In the genomic region with DNA sequence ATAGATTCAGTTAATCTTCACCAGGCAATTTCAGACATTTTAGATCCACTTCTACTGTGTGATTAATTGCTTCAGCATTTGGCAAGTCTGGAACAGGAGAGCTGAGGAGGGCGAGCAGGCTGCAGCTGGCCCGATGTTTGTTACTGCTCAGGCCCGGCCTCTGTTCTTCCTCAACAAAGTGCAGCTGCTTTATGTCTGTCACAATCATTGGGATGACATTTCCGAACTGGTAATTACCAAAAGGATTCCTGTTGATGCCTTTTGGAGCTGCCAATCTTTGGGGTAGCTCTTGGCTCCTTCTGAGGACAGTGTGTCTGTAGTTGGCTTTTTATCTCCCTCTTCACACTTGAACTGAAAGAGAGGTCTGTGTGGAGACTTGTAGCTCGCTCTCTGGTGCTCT, we compare ENCODE assay signal across 9 mouse cellular contexts.
DNase-seq lines count a peak whose midpoint lies in the region; ATAC-seq lines count a peak whose summit lies in the region.
"Had no signal": no experiment of that assay in that cellular context is flagged by ENCODE, and none has a peak within 500 bp of the region (broad histone marks: within the 10 kb centered on the region; RNA-seq: fewer than 3 reads in every experiment).

No protein-coding gene starts in this region.

- H3K9ac ChIP-seq in forebrain, embryonic 15.5 days (replicated peaks): no peak overlapping the region

- H3K27ac ChIP-seq in forebrain, embryonic 15.5 days (replicated peaks): peak overlapping the region; percentile 1; the same call in 1 of the 2 replicates
- H3K27ac ChIP-seq in forebrain, embryonic 10.5 days: no peak overlapping the region

- intact Hi-C loops in heart, postnatal 25 days (cut with DNase I): no loop called here

- H3K4me2 ChIP-seq in forebrain, embryonic 15.5 days (replicated peaks): no peak overlapping the region

- H3K27me3 ChIP-seq in forebrain, embryonic 15.5 days: no peaks in the 10 kb centered on the region
- H3K27me3 ChIP-seq in forebrain, embryonic 10.5 days (ENCODE audit: poor library complexity, severe bottlenecking): no peaks in the 10 kb centered on the region

- WGBS in forebrain, embryonic 15.5 days: 44% methylated on average over 5 of the region's 5 CpGs
- 56% methylated on average over 5 of the region's 5 CpGs for WGBS in forebrain, embryonic 10.5 days

- DNase-seq in forebrain, embryonic 10.5 days (ENCODE audit: extremely low spot score, low spot score): no peak
- DNase-seq in retina, postnatal 1 day: peak; percentile 32
- no peak for DNase-seq in retina, embryonic 14.5 days (ENCODE audit: low spot score)
- peak; percentile 14 for DNase-seq in heart, postnatal 25 days (ENCODE audit: low spot score)
- peak; percentile 9 for DNase-seq in telencephalon, adult 2 months (ENCODE audit: low read depth, low spot score)
- DNase-seq in T-cell, adult 2 months (ENCODE audit: low spot score): no peak
- no peak for DNase-seq in cerebellum, adult 18-20 months
- DNase-seq: adrenal gland, postnatal 10 days had no signal

- H3K4me1 ChIP-seq in forebrain, embryonic 15.5 days: peaks cover 14% of the 10 kb centered on the region
- H3K4me1 ChIP-seq in forebrain, embryonic 10.5 days: peaks cover 18% of the 10 kb centered on the region; the same call in 1 of the 2 replicates

- H3K4me3 ChIP-seq in forebrain, embryonic 15.5 days: no peak overlapping the region
- no peak overlapping the region for H3K4me3 ChIP-seq in forebrain, embryonic 10.5 days

- no peaks in the 10 kb centered on the region for H3K9me3 ChIP-seq in forebrain, embryonic 15.5 days
- H3K9me3 ChIP-seq in forebrain, embryonic 10.5 days: no peaks in the 10 kb centered on the region

- peak; percentile 73 for ATAC-seq in forebrain, embryonic 15.5 days (replicated peaks)

- H3K36me3 ChIP-seq in forebrain, embryonic 15.5 days: no peaks in the 10 kb centered on the region
- H3K36me3 ChIP-seq in forebrain, embryonic 10.5 days (replicated peaks): no peaks in the 10 kb centered on the region

Comparison
In these comparisons a context has a peak if more than half of its experiments do, and no peak if none do; other contexts are left out.
1. DNase-seq: peak in retina, postnatal 1 day (single experiment), heart, postnatal 25 days (single experiment) and telencephalon, adult 2 months (single experiment); none in forebrain, embryonic 10.5 days (single experiment), retina, embryonic 14.5 days (single experiment), T-cell, adult 2 months (single experiment) and cerebellum, adult 18-20 months (0 of 2).